Mouse (Mus musculus): ENCODE results near the gene Nlrx1. TPM values are rescaled to one million over a fixed set of nuclear protein-coding genes. Genes with fewer than 3 reads are reported as not detected.

Gene Nlrx1
- polyA plus RNA-seq, 1 experiment from 2014 or later, result 3.2 TPM

GRCm38 (mm10) chr9:44249181-44250146 is 18.9 kb downstream of the Nlrx1 start:
- Histone ChIP-seq H3K4me3 (ENCODE audit: low read depth, low read length) (no peak overlapping the region), H3K9me3 (ENCODE audit: control insufficient read depth, low read length) (no peaks in the 10 kb centered on the region), H3K36me3 (ENCODE audit: control insufficient read depth, insufficient read depth, low read length) (no peaks in the 10 kb centered on the region), H3K27me3 (ENCODE audit: control insufficient read depth, insufficient read depth, low read length) (no peaks in the 10 kb centered on the region), H3K9ac (ENCODE audit: low read length) (no peak overlapping the region), H3K27ac (ENCODE audit: low read depth, low read length) (no peak overlapping the region), H3K4me2 (ENCODE audit: low read depth, low read length, severe bottlenecking) (no peak overlapping the region), H3K4me1 (replicated peaks; ENCODE audit: control insufficient read depth, insufficient read depth, low read length) (peaks cover 4% of the 10 kb centered on the region; the same call in 1 of the 2 replicates)
- ATAC-seq (replicated peaks; ENCODE audit: low FRiP score) (peak; percentile 51; the same call in 1 of the 2 replicates), DNase-seq (ENCODE audit: low spot score) (peak; percentile 69)
- 44% methylated on average over 26 of the region's 26 CpGs for WGBS

DNA sequence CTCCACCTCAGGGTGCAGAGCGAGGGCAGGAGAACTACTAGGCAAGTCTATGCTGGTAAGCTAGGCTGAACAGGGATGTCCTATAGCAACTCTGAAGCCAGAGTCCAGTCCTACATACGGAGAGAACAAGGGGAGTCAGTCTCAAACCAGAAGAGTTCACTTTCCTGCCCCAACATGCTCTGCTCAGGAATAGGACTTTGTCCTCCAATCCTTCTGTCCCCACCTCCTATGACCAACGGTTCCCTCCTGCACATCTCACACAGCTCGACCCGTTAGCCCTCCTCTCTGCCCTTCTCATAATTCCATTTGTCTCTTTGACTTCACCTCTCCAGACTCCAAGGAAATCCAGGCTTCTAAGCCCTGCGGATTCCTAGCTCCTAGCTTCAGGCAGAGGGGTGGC is 20.5 kb downstream of the Nlrx1 start:
- Histone ChIP-seq H3K4me1 (replicated peaks; ENCODE audit: control insufficient read depth, insufficient read depth, low read length) (no peaks in the 10 kb centered on the region), H3K27me3 (ENCODE audit: control insufficient read depth, insufficient read depth, low read length) (no peaks in the 10 kb centered on the region), H3K27ac (ENCODE audit: low read depth, low read length) (no peak overlapping the region), H3K9ac (ENCODE audit: low read length) (no peak overlapping the region), H3K4me2 (ENCODE audit: low read depth, low read length, severe bottlenecking) (no peak overlapping the region), H3K9me3 (ENCODE audit: control insufficient read depth, low read length) (no peaks in the 10 kb centered on the region), H3K36me3 (ENCODE audit: control insufficient read depth, insufficient read depth, low read length) (no peaks in the 10 kb centered on the region), H3K4me3 (ENCODE audit: low read depth, low read length) (no peak overlapping the region)
- DNase-seq (ENCODE audit: low spot score), result no peak
- WGBS, result 83% methylated on average over 6 of the region's 6 CpGs
- ATAC-seq (replicated peaks; ENCODE audit: low FRiP score), result no peak

- Histone ChIP-seq H3K4me1 (replicated peaks; ENCODE audit: control insufficient read depth, insufficient read depth, low read length) (no peaks in the 10 kb centered on the region), H3K27ac (ENCODE audit: low read depth, low read length) (no peak overlapping the region), H3K4me3 (ENCODE audit: low read depth, low read length) (no peak overlapping the region), H3K36me3 (ENCODE audit: control insufficient read depth, insufficient read depth, low read length) (no peaks in the 10 kb centered on the region), H3K27me3 (ENCODE audit: control insufficient read depth, insufficient read depth, low read length) (no peaks in the 10 kb centered on the region), H3K9ac (ENCODE audit: low read length) (no peak overlapping the region), H3K9me3 (ENCODE audit: control insufficient read depth, low read length) (no peaks in the 10 kb centered on the region), H3K4me2 (ENCODE audit: low read depth, low read length, severe bottlenecking) (no peak overlapping the region)
- DNase-seq (ENCODE audit: low spot score), result no peak
- 76% methylated on average over 2 of the region's 2 CpGs for WGBS
- no peak for ATAC-seq (replicated peaks; ENCODE audit: low FRiP score)
Observed at GRCm38 (mm10) chr9:44243621-44244020, 24.8 kb downstream of the Nlrx1 start.

DNA sequence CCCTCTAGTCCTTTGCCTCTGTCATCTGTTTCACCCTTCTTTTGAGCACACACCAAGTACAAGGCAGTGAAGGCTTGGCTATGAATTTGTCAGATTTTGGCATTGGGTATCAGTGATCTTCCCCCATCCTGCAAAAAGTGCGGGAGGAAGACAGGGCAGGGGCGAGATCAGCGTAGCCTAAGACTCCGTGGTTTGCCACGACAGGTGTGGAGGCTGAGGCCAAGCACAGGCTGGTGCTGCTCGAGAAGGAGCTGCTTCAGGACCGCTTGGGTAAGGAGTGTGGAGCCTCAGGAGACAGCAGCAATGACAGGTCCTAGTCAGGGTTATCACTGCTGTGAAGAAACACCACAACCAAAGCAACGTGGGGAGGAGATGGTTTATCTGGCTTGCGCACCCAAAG is 27.0 kb downstream of the Nlrx1 start:
- H3K4me2 ChIP-seq (ENCODE audit: low read depth, low read length, severe bottlenecking), result no peak overlapping the region
- H3K9ac ChIP-seq (ENCODE audit: low read length), result no peak overlapping the region
- DNase-seq (ENCODE audit: low spot score) (no peak), ATAC-seq (replicated peaks; ENCODE audit: low FRiP score) (no peak)
- H3K4me1 ChIP-seq (replicated peaks; ENCODE audit: control insufficient read depth, insufficient read depth, low read length), result no peaks in the 10 kb centered on the region
- H3K27ac ChIP-seq (ENCODE audit: low read depth, low read length), result no peak overlapping the region
- no peaks in the 10 kb centered on the region for H3K9me3 ChIP-seq (ENCODE audit: control insufficient read depth, low read length)
- WGBS, result 78% methylated on average over 9 of the region's 9 CpGs
- no peaks in the 10 kb centered on the region for H3K36me3 ChIP-seq (ENCODE audit: control insufficient read depth, insufficient read depth, low read length)
- H3K4me3 ChIP-seq (ENCODE audit: low read depth, low read length), result no peak overlapping the region
- no peaks in the 10 kb centered on the region for H3K27me3 ChIP-seq (ENCODE audit: control insufficient read depth, insufficient read depth, low read length)

DNA sequence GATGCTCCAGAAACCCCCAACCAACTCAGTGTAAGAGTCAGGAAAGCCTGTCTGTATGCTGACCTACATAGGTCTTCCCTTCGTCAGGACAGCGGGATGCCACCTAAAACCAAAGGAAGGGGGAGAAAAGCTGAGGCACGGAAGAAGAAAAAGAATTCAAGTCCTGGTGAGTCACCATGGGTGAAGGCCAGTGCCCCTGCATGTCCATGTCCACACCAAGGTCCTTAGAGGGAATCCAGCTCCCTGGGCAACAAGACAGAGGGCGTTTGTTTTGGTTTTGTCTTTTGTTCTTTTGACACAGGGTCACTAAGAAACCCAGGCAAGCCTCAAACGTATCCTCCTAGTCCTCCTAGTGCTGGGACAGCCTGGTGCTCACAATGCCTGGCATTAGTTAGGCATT is 27.5 kb downstream of the Nlrx1 start:
- Histone ChIP-seq H3K4me1 (replicated peaks; ENCODE audit: control insufficient read depth, insufficient read depth, low read length) (no peaks in the 10 kb centered on the region), H3K9ac (ENCODE audit: low read length) (no peak overlapping the region), H3K4me3 (ENCODE audit: low read depth, low read length) (no peak overlapping the region), H3K4me2 (ENCODE audit: low read depth, low read length, severe bottlenecking) (no peak overlapping the region), H3K27me3 (ENCODE audit: control insufficient read depth, insufficient read depth, low read length) (no peaks in the 10 kb centered on the region), H3K36me3 (ENCODE audit: control insufficient read depth, insufficient read depth, low read length) (no peaks in the 10 kb centered on the region), H3K9me3 (ENCODE audit: control insufficient read depth, low read length) (no peaks in the 10 kb centered on the region), H3K27ac (ENCODE audit: low read depth, low read length) (no peak overlapping the region)
- no peak for ATAC-seq (replicated peaks; ENCODE audit: low FRiP score)
- 52% methylated on average over 5 of the region's 5 CpGs for WGBS
- DNase-seq (ENCODE audit: low spot score), result no peak

DNA sequence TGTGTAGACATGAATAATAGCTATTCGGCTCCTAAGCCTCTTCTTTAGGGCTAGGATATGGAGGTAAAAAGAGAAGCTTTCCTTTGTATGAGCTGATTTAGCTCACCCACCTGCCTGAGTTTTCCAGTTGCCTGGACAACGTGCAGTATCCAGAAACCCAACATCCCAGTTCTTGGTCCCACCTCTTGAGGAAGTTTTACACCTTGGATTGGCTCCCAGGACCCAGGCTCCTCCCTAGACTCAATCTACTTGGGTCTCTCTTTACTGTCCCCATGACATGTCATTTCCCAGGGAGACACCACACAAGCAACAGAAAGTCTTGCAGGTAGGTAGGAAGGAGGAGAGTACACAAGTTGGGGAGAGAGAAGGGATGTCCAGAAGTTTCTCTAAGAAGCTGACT is 28.0 kb downstream of the Nlrx1 start, which contains the start of gene Ccdc153:
Gene Ccdc153, plus strand, starts transcription at position 278 of the 400 bp plus-strand sequence.
- H3K9ac ChIP-seq (ENCODE audit: low read length), result no peak within 1 kb of the TSS
- ATAC-seq (replicated peaks; ENCODE audit: low FRiP score) (no peak), DNase-seq (ENCODE audit: low spot score) (no peak)
- no peak within 1 kb of the TSS for H3K27ac ChIP-seq (ENCODE audit: low read depth, low read length)
- H3K9me3 ChIP-seq (ENCODE audit: control insufficient read depth, low read length), result no peaks in the 10 kb centered on the region
- no peak within 1 kb of the TSS for H3K4me3 ChIP-seq (ENCODE audit: low read depth, low read length)
- H3K27me3 ChIP-seq (ENCODE audit: control insufficient read depth, insufficient read depth, low read length), result no peaks in the 10 kb centered on the region
- H3K36me3 ChIP-seq (ENCODE audit: control insufficient read depth, insufficient read depth, low read length), result no peaks in the 10 kb centered on the region
- H3K4me2 ChIP-seq (ENCODE audit: low read depth, low read length, severe bottlenecking), result no peak within 1 kb of the TSS
- no peaks in the 10 kb centered on the region for H3K4me1 ChIP-seq (replicated peaks; ENCODE audit: control insufficient read depth, insufficient read depth, low read length)
- 55% methylated on average over 2 of the region's 2 CpGs for WGBS

DNA sequence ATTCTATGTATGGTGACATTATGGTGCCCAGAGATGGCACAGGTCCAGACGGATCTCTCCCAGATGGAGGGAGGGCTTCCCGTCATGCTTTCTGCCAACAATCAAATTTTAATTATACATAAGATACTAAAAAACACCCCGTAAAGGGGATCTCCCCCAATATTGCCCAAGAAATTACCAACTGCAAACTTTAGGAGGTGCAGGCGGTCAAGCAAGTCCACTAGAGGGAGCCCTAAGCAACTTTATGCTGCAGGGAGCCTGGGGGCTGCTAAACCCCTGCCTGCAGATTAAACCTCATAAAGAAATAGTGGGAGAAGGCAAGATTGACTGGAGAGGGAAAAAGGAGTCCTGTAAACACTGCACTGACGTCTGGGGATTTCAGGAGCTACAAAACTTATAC is 29.0 kb downstream of the Nlrx1 start:
- H3K4me3 ChIP-seq (ENCODE audit: low read depth, low read length), result no peak overlapping the region
- H3K36me3 ChIP-seq (ENCODE audit: control insufficient read depth, insufficient read depth, low read length), result no peaks in the 10 kb centered on the region
- no peak for ATAC-seq (replicated peaks; ENCODE audit: low FRiP score)
- H3K27me3 ChIP-seq (ENCODE audit: control insufficient read depth, insufficient read depth, low read length), result no peaks in the 10 kb centered on the region
- H3K9me3 ChIP-seq (ENCODE audit: control insufficient read depth, low read length), result no peaks in the 10 kb centered on the region
- H3K4me2 ChIP-seq (ENCODE audit: low read depth, low read length, severe bottlenecking), result no peak overlapping the region
- 12% methylated on average over 5 of the region's 5 CpGs for WGBS
- H3K9ac ChIP-seq (ENCODE audit: low read length), result no peak overlapping the region
- no peaks in the 10 kb centered on the region for H3K4me1 ChIP-seq (replicated peaks; ENCODE audit: control insufficient read depth, insufficient read depth, low read length)
- peak; percentile 75 for DNase-seq (ENCODE audit: low spot score)
- no peak overlapping the region for H3K27ac ChIP-seq (ENCODE audit: low read depth, low read length)

DNA sequence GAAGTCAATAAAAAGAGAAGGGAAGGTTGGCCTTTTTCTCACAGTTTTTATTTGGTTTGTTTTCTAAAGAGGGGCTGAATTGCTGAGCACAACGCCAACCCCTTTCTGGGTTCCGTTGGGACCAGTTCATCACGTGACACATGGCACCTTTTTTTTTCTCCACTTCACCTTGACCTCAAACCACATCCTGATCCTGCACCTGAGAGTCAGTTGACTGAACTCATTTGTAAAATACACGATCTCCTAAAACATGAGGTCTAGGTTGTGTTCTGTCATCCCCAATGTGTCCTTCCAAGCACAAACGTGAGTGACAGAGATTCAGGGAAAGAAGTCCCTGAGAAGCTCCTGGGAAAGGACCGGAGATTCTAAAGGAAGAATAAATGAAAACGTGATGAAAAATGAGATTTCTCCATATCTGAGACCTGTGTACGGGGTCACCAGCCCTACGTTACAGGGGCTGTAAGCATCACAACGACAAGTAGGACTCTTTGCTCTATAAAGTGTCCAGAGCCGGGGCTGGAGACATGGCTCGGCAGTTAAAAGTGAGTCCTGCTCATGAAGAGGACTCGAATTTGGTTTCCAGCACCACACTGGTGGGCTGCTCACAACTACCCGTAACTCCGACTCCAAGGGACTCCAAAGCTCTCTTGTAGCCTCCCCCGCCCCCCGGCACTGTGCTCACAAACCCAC is 29.8 kb downstream of the Nlrx1 start:
- no peak overlapping the region for H3K4me2 ChIP-seq (ENCODE audit: low read depth, low read length, severe bottlenecking)
- no peaks in the 10 kb centered on the region for H3K9me3 ChIP-seq (ENCODE audit: control insufficient read depth, low read length)
- WGBS, result 82% methylated on average over 17 of the region's 17 CpGs
- no peak overlapping the region for H3K4me3 ChIP-seq (ENCODE audit: low read depth, low read length)
- no peak for DNase-seq (ENCODE audit: low spot score)
- no peak overlapping the region for H3K9ac ChIP-seq (ENCODE audit: low read length)
- no peaks in the 10 kb centered on the region for H3K36me3 ChIP-seq (ENCODE audit: control insufficient read depth, insufficient read depth, low read length)
- H3K4me1 ChIP-seq (replicated peaks; ENCODE audit: control insufficient read depth, insufficient read depth, low read length), result no peaks in the 10 kb centered on the region
- H3K27ac ChIP-seq (ENCODE audit: low read depth, low read length), result no peak overlapping the region
- ATAC-seq (replicated peaks; ENCODE audit: low FRiP score), result no peak
- H3K27me3 ChIP-seq (ENCODE audit: control insufficient read depth, insufficient read depth, low read length), result no peaks in the 10 kb centered on the region

Data from forebrain, embryonic 11.5 days (tissue).